Mouse (Mus musculus): ENCODE measurements around the gene Rarb. TPM values are rescaled to one million over a fixed set of nuclear protein-coding genes. Genes with fewer than 3 reads are reported as not detected.

Rarb gene
- total RNA-seq, 2 experiments from 2014 or later, result 6.5 to 7.0 TPM

DNA sequence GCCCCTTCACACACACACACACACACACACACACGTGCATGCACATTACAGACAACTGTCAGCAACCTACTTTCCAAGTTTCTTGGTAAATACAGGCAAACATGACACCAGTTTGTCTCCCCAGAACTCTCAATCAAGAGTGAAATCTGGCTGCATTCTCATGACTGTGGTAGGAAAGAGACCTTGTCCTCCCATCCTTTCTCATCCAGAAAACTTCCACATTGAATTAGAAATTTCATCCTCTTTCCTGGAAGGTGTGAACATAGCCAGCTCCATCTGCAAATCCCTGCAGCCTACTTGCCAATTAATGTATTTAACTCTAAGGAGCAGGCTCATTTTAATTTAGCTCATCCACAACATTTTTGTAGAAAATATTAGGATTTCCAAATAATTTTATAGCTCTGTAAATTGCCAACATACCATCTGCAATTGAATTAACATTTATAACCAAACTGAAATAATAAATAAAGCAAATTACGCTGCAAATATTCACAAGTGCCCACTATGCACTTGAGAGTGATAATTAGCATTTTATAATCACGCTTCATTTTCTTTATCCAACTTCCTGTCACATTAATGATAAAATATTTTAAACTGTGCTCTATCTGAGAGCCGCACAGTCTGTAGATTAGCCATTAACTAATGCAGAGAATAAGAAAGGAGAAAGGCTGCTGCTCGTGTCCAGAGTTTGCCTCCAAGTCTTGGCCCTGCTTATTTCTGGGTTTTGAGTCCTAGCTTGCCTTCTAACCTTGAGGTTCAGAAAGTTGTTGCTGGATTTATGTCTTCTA is 293.6 kb downstream of the Rarb start:
- no peak for DNase-seq

DNA sequence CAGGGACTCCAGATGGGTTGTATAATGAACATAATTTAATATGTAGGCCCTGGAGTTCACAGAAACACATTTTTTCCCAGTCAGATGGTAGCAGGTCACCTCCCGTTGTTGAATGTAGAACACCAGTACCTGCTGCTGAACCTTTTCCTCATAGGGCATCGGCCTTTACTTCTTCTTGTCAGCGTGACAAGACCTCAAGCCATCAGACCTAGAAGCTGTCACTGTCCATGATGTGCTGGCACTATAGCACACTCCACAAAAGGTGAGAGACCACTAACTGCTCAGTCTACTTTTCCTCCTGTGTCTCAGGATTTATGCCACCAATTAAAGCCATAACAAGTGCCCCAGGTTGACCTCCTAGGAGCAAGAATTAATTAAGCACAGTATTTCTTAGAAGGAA is 296.1 kb downstream of the Rarb start:
- no peak for DNase-seq

DNA sequence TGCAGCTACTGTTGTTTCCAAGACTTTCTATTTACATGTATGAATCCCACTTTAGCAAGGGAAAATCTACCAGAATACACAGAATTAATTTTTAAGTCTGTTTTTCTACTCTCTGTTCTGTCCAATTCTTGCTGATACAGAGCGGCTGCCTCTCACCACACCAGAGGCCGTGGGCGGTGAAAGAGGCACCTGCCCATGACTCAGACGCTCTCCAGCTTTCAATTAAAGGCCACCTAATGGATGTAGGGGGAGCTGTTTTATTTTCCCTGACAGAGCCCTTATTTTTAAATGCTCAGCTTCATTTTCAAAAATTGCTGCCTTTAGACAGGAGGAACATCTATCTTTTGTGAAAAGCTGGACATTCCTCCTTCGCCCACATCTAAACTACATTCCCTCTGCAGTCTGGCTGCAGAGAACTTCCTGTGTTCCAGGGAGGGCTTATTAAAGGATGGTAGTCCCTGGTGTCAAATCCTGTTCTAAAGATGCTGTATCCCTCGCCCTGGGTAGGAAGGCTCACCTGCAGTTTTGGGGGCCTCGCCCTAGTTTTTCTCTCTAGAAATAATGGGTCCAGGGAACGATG is 299.3 kb downstream of the Rarb start:
- DNase-seq, result peak in 1 of 2 experiments; percentile 25

DNA sequence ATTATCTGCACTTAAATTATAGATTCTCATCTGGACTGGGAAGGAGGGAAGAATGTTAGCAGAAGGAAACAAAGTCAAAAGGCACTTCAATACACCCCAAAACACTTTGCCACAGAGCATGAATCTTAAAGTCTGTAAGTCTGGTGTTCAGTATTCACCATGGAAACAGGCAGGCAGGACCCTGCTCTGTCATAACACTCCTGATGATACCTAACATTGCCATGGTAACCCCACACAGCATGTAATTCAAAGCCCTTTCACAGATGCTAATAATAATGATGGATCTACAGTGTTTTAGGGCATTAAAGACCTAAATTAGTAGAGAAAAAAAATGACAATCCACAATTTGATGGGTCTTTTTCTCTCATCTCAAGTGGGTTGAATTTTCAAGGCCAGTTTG is 301.0 kb downstream of the Rarb start:
- no peak for DNase-seq

DNA sequence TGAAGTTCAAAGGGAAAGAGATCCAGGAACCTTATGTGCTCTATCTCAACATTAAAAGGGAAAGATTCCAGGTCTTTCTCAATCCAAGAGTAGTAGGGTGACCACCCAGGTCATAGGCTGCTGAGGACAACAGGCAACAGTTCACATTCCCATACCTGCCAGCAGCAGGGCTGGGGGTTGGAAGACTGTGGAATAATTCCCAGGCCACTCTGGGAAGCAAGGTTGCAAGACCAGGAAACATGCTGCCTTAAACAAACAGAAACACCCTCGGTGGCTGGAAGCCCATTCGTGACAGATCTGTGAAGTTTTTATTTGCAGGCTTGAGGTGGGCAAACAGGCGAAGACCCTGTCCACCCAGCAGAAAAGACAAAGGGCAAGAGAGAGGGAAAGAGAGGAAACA is 303.2 kb downstream of the Rarb start:
- no peak for DNase-seq

DNA sequence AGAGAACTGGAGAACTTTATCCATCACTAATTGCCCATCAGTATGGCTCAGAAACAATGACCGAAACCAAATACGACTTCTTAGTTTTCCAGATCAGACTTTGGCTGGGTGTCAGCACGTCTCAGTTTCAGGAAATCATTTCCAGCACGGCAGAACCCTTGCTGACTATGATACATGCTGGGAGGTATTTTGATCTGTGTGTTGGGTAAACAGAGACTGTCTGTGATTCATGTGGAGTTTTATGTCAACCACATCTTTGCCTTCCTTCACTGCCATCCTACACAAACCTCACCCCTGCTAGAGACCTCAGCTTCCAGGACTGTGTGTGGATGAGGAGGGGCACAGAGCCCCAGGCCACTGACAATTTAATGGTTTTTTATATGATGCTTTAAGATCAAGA is 308.4 kb downstream of the Rarb start:
- DNase-seq, result no peak

DNA sequence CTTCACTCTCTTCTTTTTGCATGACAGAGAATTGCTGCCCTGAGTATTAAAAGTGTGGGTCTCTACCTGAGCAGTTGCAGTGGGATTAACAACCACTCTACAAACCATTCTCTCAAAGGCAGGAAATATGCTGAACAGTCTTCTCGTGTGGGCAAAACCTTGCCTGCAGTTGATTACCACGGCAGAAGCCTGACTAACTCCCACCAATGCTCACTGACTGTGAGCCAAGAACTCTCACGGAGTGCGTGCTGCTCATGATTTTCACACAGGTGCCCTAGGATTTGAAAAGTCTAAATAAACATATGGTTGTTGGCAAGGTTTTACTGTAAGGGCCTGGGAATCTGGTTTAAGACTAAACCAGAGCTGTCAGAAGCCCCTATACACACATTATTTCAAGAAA is 309.1 kb downstream of the Rarb start:
- DNase-seq, result no peak

DNA sequence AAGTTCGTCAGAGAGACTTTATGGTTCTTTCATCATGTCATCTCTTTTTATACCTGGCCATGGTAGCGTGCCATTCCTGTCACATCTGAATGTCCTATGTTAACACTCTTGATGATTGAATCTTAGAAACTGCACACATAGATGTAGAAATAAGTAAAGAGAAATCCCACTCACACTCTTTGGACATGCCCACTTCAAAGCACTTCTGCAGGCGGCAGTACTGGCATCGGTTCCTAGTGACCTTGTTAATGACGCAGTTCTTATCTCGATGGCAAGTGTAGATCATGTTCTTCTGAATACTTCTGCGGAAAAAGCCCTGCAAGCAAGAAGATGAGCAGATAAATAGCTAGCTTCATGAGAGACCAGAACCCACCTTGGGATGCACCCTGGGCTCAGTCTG is 310.2 kb downstream of the Rarb start:
- DNase-seq, result no peak

DNA sequence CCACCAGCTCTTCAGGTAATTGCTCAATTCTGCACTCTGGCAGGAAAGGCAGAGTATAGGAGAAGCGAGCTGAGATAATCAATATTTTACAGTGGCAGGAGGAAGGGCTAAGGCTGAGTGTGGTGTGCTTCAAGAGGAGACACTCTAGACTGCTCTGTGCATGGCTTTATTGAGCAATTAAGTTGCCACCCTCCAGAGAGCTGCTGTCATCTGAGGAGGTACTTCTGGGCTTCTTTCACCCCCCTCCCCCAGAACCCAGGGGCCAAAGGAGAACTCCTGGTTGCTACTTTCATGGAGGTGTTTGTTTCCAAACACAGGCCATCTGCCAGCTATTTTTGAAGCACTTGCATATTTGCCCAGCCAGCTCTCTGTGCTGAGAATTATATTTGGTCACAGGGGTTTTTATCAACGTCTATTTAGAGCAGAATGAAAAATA is 321.7 kb downstream of the Rarb start:
- DNase-seq, result no peak

DNA sequence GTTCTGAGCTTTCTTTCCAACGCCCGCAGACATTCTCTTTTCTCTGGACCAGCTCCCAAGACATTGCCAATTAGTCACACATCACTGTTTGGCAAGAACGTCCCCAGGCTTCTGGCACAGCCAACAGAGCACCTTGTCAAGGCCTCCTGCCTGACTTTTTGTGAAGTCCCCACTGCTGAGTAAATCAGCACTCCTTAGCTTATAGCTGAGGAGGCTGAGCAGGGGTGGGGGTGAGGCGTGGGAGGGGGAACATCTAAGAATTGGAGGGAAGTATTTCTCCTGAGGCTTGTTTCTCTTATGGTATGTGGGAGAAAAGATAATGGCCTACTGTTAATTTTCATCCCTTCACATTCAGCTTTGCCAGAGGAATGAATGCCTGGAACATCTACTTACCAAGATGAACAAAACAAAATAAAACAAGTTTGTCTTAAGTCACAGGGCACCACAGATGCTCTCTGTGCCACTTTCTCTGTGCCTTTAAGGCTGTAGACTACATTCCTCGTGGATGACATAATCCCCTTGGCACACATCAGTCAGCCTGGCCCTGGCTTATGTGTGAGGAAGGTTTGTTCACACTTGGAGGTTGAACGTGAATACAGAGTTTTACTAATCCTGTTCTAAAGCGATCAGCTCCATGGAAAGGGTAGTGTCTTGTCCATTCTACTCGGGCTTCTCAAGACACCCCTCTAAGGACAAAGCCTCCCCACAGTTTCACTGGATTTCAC is 335.1 kb downstream of the Rarb start:
- DNase-seq, result no peak

DNA sequence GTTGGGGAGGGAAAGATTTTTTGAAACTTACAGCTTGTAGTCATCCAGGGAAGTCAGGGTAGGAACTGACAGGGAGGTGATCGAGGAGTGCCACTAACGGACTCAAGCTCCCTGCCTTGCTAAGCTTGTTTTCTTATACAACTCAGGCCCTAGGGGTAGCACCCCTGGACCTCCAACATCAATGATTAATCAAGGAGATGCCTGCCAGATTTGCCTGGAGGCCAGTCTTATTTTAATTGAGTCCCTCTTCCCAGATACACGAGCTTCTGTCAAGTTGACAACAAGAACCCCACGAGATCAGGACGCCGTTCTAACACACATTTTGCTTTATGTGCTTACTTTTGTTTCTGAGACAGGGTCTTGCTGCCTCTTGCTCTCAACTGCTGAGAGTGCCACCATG is 338.3 kb downstream of the Rarb start:
- DNase-seq, result no peak

DNA sequence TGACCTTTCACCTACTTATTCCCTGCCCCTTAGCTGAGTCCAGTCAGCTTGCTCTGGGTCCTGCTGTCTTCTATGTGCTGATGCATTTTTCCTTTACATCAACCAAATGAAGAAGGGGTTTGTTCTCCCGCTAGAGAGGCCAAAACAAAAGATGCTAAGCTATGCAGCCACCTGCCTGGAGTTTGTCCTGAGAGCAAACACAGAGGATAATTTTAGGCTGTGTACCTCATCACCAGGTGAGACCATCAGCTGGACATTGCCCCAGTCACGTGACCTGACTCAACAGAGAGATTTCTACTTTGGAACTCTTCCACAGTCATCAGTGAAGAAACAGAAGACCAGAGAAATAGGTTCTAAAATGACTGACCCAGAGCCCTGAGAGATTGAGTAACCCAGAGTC is 339.4 kb downstream of the Rarb start:
- no peak for DNase-seq

DNA sequence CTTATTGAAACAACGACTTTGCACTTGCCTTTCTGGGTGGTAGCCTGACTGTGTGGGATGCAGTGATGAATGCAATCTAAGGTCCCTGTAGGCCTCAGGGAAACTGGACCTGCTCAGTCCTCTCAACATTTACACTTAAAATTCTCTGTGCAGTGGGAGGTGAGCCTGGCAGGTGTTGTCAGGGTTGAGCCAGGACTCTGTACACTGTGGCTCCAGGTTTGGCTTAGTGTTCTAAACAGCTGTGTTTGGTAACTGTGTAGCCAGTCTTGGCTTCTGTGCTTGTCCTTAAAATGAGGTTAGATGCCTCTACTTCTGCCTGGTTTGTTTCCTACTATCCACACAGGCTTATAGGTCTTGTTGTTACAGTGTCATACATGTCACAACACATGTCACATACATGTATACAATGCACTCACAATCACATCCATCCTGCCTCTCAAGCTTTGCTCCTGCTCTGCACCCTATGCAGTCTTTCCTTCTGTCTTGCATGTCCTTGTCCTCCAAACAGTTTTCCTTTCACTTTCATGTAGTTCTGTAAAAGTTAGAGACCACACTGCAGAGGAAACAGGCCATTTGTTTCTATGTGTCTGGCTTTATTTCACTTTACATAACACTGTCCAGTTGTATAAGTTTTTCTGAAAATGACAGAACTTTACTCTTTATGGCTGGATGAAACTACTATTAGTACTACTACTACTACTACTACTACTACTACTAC is 340.2 kb downstream of the Rarb start:
- no peak for DNase-seq

DNA sequence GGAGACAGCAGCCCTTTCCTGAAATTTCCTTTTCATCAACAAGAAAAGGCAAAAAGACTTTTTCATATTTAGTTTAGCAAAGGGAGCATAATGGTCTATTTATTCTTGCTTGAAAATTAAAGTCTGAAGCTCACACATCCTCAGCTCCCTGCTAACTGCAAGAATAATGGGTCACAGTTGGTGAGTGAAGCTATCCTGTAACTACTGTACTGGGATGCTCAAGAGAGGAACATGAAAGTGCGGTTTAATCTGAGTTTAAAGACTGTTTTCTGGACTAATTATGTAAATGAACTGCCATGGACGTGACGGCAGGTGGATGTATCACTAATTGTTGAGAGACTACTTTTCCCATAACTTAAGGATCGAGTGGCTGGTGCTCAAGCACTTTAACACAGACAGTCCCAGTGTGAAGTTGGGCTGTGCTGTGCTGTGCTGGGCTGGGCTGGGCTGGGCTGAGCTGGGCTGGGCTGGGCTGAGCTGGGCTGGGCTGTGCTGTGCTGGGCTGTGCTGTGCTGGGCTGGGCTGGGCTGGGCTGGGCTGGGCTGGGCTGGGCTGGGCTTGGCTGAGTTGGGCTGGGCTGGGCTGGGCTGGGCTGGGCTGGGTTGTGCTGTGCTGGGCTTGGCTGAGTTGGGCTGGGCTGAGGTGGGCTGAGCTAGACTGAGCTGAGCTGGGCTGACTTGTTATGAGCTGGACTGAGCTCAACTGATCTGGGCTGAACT is 370.5 kb downstream of the Rarb start:
- no peak for DNase-seq

DNA sequence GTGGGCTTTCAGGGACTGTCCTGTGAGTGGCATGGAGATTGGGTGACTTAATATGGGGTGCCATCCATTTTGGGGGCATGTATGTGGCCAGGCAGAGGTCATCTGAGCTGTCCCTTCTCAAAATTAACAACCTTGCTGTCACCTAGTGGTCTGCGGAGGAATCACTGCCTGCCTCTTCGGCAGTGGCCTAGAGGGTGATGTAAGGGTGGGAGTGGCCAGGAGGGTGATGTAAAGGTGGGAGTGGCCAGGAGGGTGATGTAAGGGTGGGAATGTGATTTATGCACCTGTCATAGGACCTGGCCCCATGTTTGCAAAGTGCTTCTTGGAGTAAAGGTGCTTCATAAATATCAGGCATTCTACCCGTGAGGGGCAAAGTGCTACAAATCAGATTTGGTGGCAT is 371.4 kb downstream of the Rarb start:
- DNase-seq, result no peak

DNA sequence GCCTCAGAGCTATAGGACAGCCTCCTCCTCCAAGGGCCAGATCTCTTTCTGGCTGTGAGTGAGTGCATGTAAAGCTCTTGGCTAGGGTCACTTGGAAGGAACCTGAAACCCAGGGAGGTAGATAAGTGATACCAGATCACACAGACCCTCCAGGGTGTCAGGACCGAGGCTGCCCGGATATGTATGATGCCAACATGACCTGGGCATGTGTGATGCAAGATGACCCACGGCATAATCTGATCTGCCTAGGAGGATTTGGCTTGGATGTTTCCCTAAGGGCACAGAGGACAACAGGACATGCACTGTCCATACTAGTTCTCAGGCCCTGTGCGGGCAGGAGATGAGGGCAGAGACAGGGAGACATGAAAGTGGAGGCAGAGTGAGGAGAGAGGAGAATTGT is 374.1 kb downstream of the Rarb start:
- no peak for DNase-seq

DNA sequence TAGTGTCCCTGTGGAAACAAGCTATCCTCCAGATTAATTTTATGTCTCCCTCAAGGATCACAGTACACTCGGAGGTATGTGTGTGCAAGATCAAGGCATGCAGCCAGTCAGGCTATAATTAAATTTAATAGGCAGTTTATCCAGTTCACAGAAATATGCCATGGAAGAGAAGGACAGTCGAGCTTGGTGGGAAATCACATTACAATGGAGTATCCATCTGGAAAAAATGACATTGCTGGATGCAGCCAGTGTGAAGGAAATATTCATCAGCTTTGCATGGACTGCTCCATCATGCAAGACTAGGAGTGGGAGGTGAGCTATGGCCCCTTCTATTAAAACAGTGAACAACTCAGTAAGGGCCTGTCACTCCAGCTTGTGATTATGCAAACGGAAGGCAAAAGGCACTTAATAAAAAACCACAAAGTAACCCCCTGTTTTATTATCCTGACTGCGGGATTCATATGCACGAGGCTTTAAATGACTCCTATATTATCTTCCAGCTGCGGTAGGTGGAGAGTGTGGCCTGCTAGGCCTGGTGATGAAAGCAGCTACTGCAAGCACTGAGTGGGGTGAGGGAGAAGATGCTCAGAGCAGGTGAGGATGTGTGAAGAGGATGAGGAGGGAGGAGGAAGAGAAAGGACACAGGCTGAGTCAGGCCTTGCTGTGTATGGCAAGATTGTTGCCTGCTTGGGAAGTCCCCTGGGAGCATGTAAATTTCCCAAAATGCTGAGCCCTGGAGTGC is 379.4 kb downstream of the Rarb start:
- DNase-seq, result no peak

DNA sequence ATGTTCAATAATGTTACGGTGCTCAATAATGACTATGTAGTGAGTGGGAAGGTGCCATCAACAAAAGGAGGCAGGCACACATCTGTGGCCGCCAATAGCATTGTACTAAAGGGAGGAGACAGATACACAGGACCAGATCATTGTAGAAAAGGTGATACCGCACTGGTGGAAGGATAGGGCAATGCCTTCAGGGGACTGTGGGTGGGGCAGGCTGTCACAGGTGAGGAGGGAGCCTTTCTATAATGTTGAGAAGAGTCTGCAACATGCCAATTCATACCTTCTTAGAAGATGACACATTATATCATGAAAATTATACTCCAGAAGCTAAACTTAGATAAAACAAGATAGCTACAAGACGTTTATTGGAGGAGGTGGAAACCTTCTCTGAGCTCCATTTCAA is 381.6 kb downstream of the Rarb start:
- no peak for DNase-seq

DNA sequence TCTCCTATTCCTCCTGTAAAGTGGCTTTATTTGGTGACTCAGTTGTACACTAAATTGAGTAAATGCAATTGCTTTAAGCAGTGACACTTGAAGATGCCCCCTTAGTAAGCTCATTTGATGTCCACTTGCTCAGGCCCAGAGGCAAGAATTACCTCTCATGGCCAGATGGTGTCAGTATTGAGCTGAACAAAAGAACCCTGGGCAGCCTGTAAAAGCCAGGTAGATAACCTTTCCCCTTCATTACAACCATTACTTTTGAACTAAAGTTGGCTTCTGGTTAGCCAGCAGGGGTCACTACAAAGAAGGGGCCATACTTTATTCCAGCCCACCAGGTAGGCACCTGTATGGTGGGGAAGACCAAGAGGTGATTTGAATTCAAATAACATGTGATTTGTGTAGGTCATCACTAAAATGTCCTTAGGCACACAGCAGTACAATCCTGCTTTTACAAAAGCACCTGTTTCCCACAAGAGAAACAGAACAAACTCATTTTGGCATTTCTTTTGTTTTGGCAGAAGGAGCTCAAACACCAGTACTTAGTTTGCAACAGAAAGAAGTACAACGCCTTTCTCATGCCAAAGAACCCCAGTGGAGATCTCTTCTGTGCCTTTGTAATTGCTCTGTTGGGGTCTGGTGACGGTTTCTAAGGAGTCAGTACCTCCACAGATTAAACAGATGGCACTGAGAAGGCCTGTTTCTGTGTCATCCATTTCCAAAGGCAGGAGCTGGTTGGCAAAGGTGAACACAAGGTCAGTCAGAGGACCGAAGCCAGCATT is 384.4 kb downstream of the Rarb start:
- peak; percentile 31 to 38 for DNase-seq

DNA sequence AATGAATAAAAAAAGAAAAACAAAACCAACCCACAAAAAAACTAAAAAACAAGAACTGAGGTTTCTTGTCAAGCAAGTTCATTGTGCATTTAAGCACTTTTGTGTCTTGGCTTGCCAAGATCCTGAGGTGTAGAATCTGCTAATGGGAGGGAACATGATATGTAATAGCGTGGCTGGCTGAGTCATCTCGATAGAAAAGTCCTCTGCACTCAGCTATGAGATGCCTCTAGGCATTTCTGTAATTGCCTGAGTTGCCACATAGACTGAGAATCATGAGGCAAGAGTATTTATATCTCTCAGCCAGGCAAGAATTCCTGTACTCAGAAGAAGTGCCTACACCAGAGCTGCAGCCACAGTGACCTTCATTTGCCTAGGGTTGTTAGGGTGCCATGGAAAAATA is 385.8 kb downstream of the Rarb start:
- no peak for DNase-seq

DNA sequence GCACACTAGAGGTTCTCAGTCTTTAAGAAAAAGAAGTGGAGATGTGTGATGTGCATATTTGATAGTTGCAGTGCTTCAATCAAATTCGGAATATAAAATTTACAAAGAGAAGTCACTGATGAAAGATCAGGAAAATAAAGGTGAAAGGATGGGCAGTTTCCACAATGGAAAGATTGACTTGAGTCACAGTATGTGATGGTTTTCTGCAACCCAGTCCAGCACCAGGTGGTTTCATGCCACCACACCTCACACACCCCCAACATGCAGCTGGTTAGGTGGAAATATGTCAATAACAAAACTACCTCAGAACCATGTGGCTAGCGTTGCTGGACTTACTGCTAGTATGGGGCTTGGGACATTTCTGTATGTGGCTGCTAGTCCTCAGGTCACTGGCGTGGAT is 386.4 kb downstream of the Rarb start:
- DNase-seq, result no peak

All from layer of hippocampus, postnatal 36 days (tissue).